Mouse (Mus musculus) gastrocnemius, postnatal 36 days (tissue): ENCODE data around the gene Fgd4. TPM values are rescaled to one million over a fixed set of nuclear protein-coding genes. Genes with fewer than 3 reads are reported as not detected.

Experiments used
- DNase-seq, 2 experiments: peaks; one replicate each; pipeline ENCODE4 v3.0.0; 2022
- intact Hi-C: fragments of 180-260 bp; cut with DNase I; formaldehyde crosslinking; loops from one replicate; pipeline ENCODE4 v1.15.1; 2025
- long read RNA-seq, 2 experiments: library from polyadenylated mRNA; stranded (forward); transcript quantifications; one replicate each; pipeline ENCODE4 v2.0.0; 2021
- total RNA-seq, 2 experiments: library from RNA; stranded (reverse); gene quantifications; 2 replicates each; pipeline ENCODE4 v1.2.3; 2021

Gene Fgd4
- total RNA-seq, result 10 to 100 TPM; 15.7 to 20.5 TPM
- long read RNA-seq, experiment 1, partial matches to known transcripts, result 0 of 2 reads
- long read RNA-seq, experiment 1, other reads (novel, unspliced or antisense), result 1 of 2 reads
- long read RNA-seq, experiment 2, partial matches to known transcripts, result 0 of 2 reads
- long read RNA-seq, experiment 2, other reads (novel, unspliced or antisense), result 1 of 2 reads

- no peak for DNase-seq
- intact Hi-C loops, result no loop called here
Observed at GRCm38 (mm10) chr16:16600461-16600860, at the start of gene Fgd4. Fgd4 (minus strand) TSS chr16:16600549.

DNA sequence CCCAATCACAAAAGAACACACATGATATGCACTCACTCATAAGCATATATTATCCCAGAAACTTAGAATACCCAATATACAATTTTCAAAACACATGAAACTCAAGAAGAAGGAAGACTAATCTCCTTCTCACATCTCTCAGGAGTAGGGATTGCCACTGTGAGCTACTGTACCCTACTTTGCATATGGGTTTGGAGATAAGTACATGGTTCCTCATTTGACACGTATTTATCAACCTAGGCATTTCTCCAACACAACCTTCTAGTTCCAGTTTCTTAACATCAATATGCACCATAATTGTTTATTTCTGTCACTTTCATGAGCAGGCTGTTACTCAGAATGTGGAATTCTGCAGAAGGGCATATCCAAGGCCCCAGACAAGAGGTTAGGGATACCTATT lies 44.8 kb upstream of the Fgd4 start:
- DNase-seq, result no peak

GRCm38 (mm10) chr16:16633730-16634129 lies 33.4 kb upstream of the Fgd4 start:
- intact Hi-C loops, result no loop called here
- no peak for DNase-seq

More for the DNA sequence above, 44.8 kb upstream of the Fgd4 start:
- intact Hi-C loops, result no loop called here

GRCm38 (mm10) chr16:16599586-16600401 lies 555 bp downstream of the Fgd4 start:
- intact Hi-C loops, result no loop called here
- DNase-seq, result peak; percentile 4 to 20

DNA sequence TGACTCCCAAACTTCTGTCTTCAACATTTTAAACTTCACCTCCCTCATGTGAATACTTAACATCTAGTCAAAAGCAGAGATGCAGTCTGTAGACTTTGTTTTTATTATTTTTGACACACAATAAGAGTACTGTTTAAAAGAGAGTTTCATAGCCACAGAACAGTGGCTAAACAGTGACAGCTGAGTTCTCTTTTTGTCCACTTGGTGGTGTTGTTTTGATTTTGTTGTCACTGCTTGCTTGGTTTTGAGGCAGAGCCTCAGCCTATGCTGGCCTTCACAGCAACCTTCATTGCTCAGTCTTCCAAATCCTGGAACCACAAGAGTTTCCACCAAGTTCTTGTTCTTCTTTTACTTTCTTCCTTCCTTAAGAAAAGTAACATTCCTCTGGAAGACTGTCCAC lies 3.8 kb downstream of the Fgd4 start:
- DNase-seq, result no peak
- intact Hi-C loops, result no loop called here

GRCm38 (mm10) chr16:16592622-16593021 lies 7.7 kb downstream of the Fgd4 start:
- intact Hi-C loops, result no loop called here
- DNase-seq, result no peak

- intact Hi-C loops, result loop anchor here (10.0 kb wide), 2 partner anchors 120 to 230 kb away; partner anchors contain the start of gene Dnm1l
- peak in 1 of 2 experiments; percentile 55 for DNase-seq
Observed at GRCm38 (mm10) chr16:16584409-16585032, 15.8 kb downstream of the Fgd4 start.

DNA sequence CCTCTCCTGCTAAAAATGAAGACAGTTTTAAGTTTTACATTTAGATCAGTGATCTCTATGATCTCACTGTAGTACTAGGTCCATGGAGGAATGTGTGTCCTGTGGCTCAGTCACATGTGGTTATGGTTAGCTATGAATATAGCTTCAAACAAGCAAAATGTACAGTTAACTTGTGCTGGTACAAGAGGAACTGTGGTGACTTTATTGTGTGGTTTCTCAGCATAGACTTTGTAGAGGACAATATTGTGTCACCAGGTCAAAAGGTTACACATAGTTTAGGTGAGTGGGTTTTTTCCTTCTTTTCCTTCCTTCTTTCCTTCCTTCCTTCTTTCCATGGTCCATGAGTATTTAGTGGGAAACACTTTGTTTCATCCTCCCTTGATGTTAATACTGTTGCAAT lies 23.8 kb downstream of the Fgd4 start:
- no peak for DNase-seq
- intact Hi-C loops, result no loop called here

DNA sequence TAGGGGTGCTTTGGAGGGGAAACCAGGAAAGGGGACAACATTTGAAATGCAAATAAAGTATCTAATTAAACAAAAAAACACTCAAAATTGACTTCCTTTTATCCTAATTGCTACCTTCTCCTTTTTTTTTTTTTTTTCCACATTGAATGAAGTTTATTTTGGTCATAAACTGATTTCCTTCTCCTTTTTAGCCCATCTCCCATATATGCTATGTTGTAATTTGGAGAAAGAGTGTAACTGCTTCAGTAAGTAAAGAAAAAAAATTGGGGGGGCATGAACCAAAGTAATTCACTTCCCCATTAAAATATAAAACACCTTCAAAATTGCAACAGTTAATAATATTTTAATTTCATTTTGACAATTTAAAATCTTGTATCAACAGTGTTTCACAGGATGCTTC lies 25.8 kb downstream of the Fgd4 start:
- intact Hi-C loops, result no loop called here
- DNase-seq, result no peak

GRCm38 (mm10) chr16:16573167-16573566 lies 27.2 kb downstream of the Fgd4 start:
- intact Hi-C loops, result no loop called here
- no peak for DNase-seq

- DNase-seq, result no peak
- intact Hi-C loops, result no loop called here
Observed at GRCm38 (mm10) chr16:16571356-16571755, 29.0 kb downstream of the Fgd4 start.

- DNase-seq, result no peak
- intact Hi-C loops, result no loop called here
Observed at GRCm38 (mm10) chr16:16566786-16567185, 33.6 kb downstream of the Fgd4 start.

DNA sequence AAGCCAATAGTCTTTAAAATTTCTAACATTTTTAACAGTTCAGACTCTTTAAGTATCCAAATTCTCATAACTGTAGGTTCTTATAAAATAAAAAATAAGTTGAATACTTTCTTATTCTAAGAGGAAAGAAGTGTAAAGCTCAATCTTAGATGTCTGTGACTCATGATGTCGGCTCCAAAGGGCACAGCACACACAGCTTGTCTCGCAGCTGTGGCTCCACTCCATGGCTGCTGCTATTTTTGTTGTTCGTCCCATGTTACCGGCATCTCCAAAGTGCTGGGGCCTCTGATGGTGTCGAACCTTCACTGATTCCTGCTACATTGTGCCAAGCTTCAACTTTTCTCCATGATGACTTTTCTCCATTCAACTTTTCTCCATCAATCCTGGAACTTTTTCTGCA lies 34.1 kb downstream of the Fgd4 start:
- intact Hi-C loops, result no loop called here
- no peak for DNase-seq

- intact Hi-C loops, result no loop called here
- DNase-seq, result no peak
Observed at GRCm38 (mm10) chr16:16565786-16566185, 34.6 kb downstream of the Fgd4 start.

DNA sequence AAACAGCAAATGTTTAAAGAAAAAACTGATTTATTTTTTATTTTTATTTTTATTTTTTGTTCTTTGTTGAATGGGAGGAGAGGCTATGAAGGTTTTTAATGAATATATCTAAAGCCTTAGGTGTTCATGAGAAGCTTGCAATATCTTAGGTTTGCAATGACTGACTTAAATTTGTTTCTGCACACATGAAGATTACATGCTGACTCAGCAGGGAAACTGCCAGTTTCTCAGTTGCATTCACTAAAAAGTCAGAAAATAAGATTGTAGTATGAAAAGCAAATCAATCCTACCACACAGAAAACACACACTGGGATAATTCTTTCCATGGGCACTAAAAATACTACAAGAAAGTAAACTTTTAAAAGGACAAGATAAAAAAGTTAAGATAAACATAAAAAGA lies 39.6 kb downstream of the Fgd4 start:
- no peak for DNase-seq
- intact Hi-C loops, result no loop called here

GRCm38 (mm10) chr16:16559878-16560531 lies 40.3 kb downstream of the Fgd4 start:
- DNase-seq, result peak in 1 of 2 experiments; percentile 17
- intact Hi-C loops, result no loop called here

DNA sequence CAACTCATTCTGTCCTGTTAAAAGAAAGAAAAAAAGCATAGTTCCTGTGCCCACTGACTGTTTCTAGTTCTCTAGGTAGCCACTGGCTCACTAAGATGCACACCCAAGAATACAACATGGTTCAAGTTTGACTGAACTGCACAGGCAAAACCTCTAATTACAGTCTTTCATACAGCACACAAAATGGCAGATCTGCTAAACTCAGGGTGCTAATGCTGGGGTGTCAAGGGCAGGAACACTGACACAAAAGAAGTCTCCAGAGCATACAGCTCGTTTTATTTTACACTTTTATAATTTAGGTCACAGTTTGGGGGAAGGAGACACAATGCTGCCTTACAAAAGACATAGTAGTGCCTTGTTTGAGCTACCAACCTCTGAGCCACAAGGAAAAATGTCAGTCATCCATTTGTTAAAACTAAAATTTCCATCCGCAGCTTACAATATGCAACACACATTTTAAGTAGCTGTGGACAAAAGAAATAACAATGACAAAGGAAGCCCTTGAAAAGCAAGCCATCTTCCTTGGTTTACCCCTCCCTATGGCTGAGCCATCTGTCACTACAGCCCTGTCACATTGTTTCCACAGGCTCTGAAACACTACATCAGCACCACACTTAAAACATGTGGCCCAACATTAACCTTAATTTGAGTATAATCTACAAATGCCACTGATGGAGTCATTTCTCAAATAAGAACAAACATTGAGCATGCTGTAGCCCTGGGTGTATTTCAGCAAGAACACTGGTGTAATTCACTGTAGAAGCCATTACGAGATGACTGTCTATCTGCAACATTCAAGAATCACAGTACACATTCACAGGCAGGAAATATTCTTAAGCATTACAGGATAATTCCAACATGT lies 41.1 kb downstream of the Fgd4 start:
- DNase-seq, result no peak
- intact Hi-C loops, result no loop called here

DNA sequence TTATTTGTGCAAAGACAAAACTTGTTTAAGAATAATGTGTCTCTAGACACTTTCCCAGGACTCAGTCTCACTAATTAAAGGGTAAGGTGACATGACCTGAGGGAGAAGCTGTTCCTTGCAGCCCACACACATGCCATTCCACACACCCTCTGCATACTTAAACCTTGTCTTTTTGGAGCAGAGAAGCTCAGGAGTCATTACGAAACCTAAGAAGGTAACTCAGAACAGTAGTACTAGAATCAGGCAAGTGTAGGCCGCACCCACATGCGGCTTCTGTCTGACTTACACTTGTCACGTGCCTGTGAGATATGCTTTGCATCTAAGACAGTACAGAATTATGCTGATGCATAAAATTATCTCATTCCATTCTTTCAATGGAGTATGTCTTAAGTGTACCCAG lies 42.6 kb downstream of the Fgd4 start:
- DNase-seq, result no peak
- intact Hi-C loops, result no loop called here

- DNase-seq, result no peak
- intact Hi-C loops, result no loop called here
Observed at GRCm38 (mm10) chr16:16554098-16554497, 46.3 kb downstream of the Fgd4 start.

DNA sequence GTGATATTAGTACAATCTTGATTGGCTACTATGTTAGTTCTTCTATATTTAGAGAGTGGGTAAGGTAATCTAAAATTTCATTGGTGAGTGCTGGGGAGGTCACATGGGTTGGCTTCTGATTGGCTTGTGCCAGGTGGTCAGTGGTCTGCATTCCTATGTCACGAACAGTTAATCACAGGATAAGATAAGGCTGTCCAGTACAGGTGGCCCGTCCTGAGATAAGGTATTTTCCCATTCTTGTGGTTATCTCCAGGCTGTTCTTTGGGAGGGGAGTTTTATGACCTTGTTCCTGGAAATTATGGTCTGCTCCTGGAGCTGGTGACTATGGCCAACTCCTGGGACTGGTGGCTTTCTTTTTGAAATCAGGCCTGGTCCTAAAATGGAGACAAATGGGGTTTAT lies 48.2 kb downstream of the Fgd4 start:
- DNase-seq, result no peak
- intact Hi-C loops, result no loop called here
